Comparison of ENCODE assay signal across 9 mouse cellular contexts in genomic region chr14:34508187-34508840, GRCm38 (mm10). TPM values are rescaled to one million over a fixed set of nuclear protein-coding genes. Genes with fewer than 3 reads are reported as not detected.
DNase-seq lines count a peak whose midpoint lies in the region; ATAC-seq and TF ChIP-seq lines count a peak whose summit lies in the region.
"Had no signal": no experiment of that assay in that cellular context is flagged by ENCODE, and none has a peak within 500 bp of the region (broad histone marks: within the 10 kb centered on the region; RNA-seq: fewer than 3 reads in every experiment).

No protein-coding gene starts in this region.

- 0 out of 2 replicates have a peak, but pooled peaks have one; percentile 33 for ATAC-seq in kidney, postnatal 0 days (replicated peaks; ENCODE audit: low FRiP score, low read depth)
- ATAC-seq in forebrain, embryonic 16.5 days, result peak; percentile 81
- ATAC-seq in midbrain, embryonic 16.5 days, result 0 out of 2 replicates have a peak, but pooled peaks have one; percentile 40
- ATAC-seq in cerebellum, adult (ENCODE audit: insufficient number of reproducible peaks, low FRiP score, low TSS enrichment), result no peak

- H3K9ac ChIP-seq in kidney, postnatal 0 days (ENCODE audit: low read depth, low read length), result no peak overlapping the region
- no peak overlapping the region for H3K9ac ChIP-seq in forebrain, embryonic 16.5 days (replicated peaks; ENCODE audit: low read depth, low read length)
- no peak overlapping the region for H3K9ac ChIP-seq in midbrain, embryonic 16.5 days (ENCODE audit: low read depth, low read length)

- whole genome bisulfite sequencing in kidney, postnatal 0 days, result 29% methylated on average over 4 of the region's 4 CpGs
- 16% methylated on average over 4 of the region's 4 CpGs for WGBS in forebrain, embryonic 16.5 days
- 29% methylated on average over 4 of the region's 4 CpGs for WGBS in midbrain, embryonic 16.5 days

- H3K4me3 ChIP-seq in kidney, postnatal 0 days (replicated peaks; ENCODE audit: low read depth, low read length), result no peak overlapping the region
- H3K4me3 ChIP-seq in forebrain, embryonic 16.5 days (replicated peaks; ENCODE audit: low read length), result no peak overlapping the region
- no peak overlapping the region for H3K4me3 ChIP-seq in midbrain, embryonic 16.5 days (ENCODE audit: low read depth, low read length)

- H3K27ac ChIP-seq in kidney, postnatal 0 days, result no peak overlapping the region
- H3K27ac ChIP-seq in forebrain, embryonic 16.5 days (ENCODE audit: low read length), result peak overlapping the region; percentile 29; the same call in 1 of the 2 replicates
- no peak overlapping the region for H3K27ac ChIP-seq in midbrain, embryonic 16.5 days (ENCODE audit: low read length)

- H3K36me3 ChIP-seq in kidney, postnatal 0 days (ENCODE audit: insufficient read depth, low read length), result no peaks in the 10 kb centered on the region
- no peaks in the 10 kb centered on the region for H3K36me3 ChIP-seq in forebrain, embryonic 16.5 days (ENCODE audit: control insufficient read depth, insufficient read depth)
- no peaks in the 10 kb centered on the region for H3K36me3 ChIP-seq in midbrain, embryonic 16.5 days (ENCODE audit: control insufficient read depth, insufficient read depth, low read length)

- no peaks in the 10 kb centered on the region for H3K27me3 ChIP-seq in kidney, postnatal 0 days (ENCODE audit: insufficient read depth, low read length)
- H3K27me3 ChIP-seq in forebrain, embryonic 16.5 days (replicated peaks; ENCODE audit: control insufficient read depth, insufficient read depth, low read length), result no peaks in the 10 kb centered on the region
- no peaks in the 10 kb centered on the region for H3K27me3 ChIP-seq in midbrain, embryonic 16.5 days (ENCODE audit: control insufficient read depth, insufficient read depth, low read depth, low read length)

- H3K9me3 ChIP-seq in kidney, postnatal 0 days (replicated peaks; ENCODE audit: low read length), result no peaks in the 10 kb centered on the region
- H3K9me3 ChIP-seq in forebrain, embryonic 16.5 days (ENCODE audit: control insufficient read depth, low read length), result no peaks in the 10 kb centered on the region
- H3K9me3 ChIP-seq in midbrain, embryonic 16.5 days (replicated peaks; ENCODE audit: control insufficient read depth, low read length, poor library complexity, severe bottlenecking), result no peaks in the 10 kb centered on the region

- H3K4me2 ChIP-seq in kidney, postnatal 0 days (ENCODE audit: low read length), result peak overlapping the region; percentile 19; the same call in 1 of the 2 replicates
- no peak overlapping the region for H3K4me2 ChIP-seq in forebrain, embryonic 16.5 days (ENCODE audit: low read length)
- H3K4me2 ChIP-seq in midbrain, embryonic 16.5 days (ENCODE audit: low read length), result no peak overlapping the region; the same call in 1 of the 2 replicates

- 0 out of 2 replicates have a peak, but pooled peaks cover 4% of the 10 kb centered on the region for H3K4me1 ChIP-seq in kidney, postnatal 0 days (replicated peaks; ENCODE audit: insufficient read depth, low read length)
- peaks cover 25% of the 10 kb centered on the region for H3K4me1 ChIP-seq in forebrain, embryonic 16.5 days (replicated peaks; ENCODE audit: control insufficient read depth, insufficient read depth, low read length)
- H3K4me1 ChIP-seq in midbrain, embryonic 16.5 days (ENCODE audit: control insufficient read depth, insufficient read depth, low read length), result peaks cover 17% of the 10 kb centered on the region

- no peak for TF ChIP-seq CTCF in kidney, postnatal 0 days (IDR thresholded peaks at IDR 0.05; ENCODE audit: low read depth)

- no peak for DNase-seq in kidney, postnatal 0 days (ENCODE audit: low spot score)
- DNase-seq in kidney, postnatal 25 days, result no peak
- peak; percentile 47 for DNase-seq in adipocyte (ENCODE audit: low spot score)
- DNase-seq in layer of hippocampus, postnatal 10 days (ENCODE audit: low spot score in 2 of 2), result no peak
- no peak for DNase-seq in right cerebral cortex, postnatal 14 days

RNA-seq across cellular contexts. Expression of gene Bmpr1a, which starts 5.2 kb away (rescaled TPM):
- polyA plus RNA-seq in kidney, postnatal 0 days (2015; fragmentation: Nextera tagmentation; extraction: Ambion mirVana), result 35.8 and 37.1 TPM in 2 replicates
- 21.1 and 25.2 TPM in 2 replicates for polyA plus RNA-seq in forebrain, embryonic 16.5 days (2015; fragmentation: Nextera tagmentation; extraction: Ambion mirVana)
- 15.2 and 15.4 TPM in 2 replicates for polyA plus RNA-seq in midbrain, embryonic 16.5 days (2015; fragmentation: Nextera tagmentation; extraction: Ambion mirVana)
- total RNA-seq in layer of hippocampus, postnatal 10 days (2021), result 10 to 100 TPM; 41.9 to 46.1 TPM

RNA-seq across cellular contexts. Expression of gene 9230112D13Rik, which starts 14.3 kb away (rescaled TPM):
- not detected in 2 replicates for polyA plus RNA-seq in kidney, postnatal 0 days (2015; fragmentation: Nextera tagmentation; extraction: Ambion mirVana)
- polyA plus RNA-seq in forebrain, embryonic 16.5 days (2015; fragmentation: Nextera tagmentation; extraction: Ambion mirVana), result not detected in 2 replicates
- not detected in 2 replicates for polyA plus RNA-seq in midbrain, embryonic 16.5 days (2015; fragmentation: Nextera tagmentation; extraction: Ambion mirVana)
- not detected for total RNA-seq in layer of hippocampus, postnatal 10 days (2021)
- polyA plus RNA-seq: testis, adult 2 months had no signal
